Mouse (Mus musculus) layer of hippocampus, adult 9-10 months (tissue): ENCODE measurements at regions not wholly inside any gene's neighbourhood (a gene's known extent, or its start where the extent isn't known, plus 50 kb on each side); places are given as distances from the start of the nearest gene placed in this dataset.

Source experiments
- DNase-seq: peaks from one replicate; pipeline ENCODE4 v3.0.0; 2022; ENCODE audit warnings: low spot score

DNA sequence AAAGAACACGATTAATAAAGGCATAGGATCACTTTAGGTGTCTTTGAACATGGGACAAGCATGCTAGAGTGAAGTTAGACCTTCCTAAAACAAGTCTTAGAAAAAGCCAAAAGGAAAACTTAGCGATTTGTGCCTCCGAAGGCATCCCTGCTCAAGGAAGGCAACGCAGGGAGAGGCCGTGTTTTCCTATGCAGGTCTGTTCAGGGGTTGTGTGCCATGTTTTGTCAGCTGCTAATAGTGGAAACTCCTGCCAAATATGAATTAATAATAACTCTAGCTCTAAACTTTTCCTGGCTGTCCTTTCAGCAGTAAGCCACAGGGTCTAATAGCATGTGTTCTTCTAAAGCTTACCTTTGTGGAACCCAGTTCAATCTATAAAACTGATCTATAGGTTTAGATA is 168.4 kb upstream of the Ccdc122 start:
- DNase-seq: no peak

GRCm38 (mm10) chr14:76864664-76865063 is 171.9 kb upstream of the Ccdc122 start:
- DNase-seq: no peak

- no peak for DNase-seq
Observed at GRCm38 (mm10) chr14:76863035-76863706, 173.4 kb upstream of the Ccdc122 start.

- no peak for DNase-seq
Observed at GRCm38 (mm10) chr14:76858396-76858795, 178.2 kb upstream of the Ccdc122 start.

DNA sequence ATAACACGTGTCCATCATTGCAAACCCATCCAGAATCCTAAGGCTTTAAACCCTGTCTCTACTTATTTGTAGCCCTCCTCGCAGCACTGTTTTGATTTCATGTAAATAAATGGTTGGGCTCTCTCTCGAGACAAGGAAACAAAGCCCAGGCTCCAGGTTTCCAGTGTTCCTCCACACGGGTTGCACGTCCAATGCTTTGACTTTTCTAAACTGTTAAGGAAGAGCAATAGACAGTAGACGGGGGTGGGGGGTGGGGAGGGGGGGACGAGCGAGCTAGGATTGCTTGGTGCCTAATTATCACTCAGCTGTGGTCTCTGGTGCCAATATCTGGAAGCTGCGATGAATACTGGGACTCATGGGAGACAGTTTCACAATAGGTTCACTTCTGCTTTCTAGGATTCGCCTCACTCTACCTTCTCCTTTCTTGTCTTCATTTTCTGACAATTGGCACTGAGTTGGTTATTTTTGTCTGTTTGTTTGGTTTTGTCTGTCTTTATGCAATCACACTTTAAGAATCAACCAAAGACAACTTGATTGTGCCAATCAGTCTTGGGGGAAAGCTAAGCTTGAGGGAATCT is 179.3 kb upstream of the Ccdc122 start:
- DNase-seq: no peak

DNA sequence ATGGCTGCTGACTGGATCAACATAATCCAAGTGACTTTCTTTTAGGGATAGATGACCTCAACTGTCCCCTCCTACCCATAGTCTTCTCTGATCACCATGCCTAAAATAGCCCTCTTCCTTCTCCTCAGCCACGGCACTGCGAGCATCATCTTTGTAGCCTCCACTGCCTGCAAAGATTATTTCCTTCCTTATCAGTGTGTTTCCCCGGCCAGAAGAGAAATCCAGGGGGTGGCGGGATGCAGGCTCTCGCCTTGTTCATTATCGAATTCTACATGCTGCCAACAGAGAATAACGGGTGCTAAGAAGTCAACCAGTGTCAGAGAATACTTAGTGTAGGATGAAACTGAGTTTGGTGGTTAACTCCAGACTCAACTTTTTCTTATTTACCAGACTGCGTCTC is 180.0 kb upstream of the Ccdc122 start:
- no peak for DNase-seq

DNA sequence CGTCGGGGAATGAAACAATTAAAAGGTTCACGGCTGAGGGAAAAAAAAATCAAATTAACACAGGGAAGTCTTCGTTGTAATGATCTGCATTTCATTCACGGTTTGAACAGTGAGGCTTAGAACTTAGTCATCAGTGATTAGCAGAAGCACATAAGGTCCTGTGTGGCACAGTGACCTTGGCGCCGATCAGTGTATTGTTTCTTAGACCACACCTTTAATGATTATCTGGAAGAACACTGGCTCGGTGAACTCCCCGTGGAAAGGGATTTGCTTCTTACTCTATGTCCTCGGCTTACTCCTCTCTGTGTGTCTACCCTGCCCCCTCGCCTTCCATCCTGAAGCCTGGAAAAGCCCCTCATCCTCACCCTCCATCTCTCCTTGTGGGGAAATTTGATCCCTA is 181.6 kb upstream of the Ccdc122 start:
- DNase-seq: no peak

- DNase-seq: no peak
Observed at GRCm38 (mm10) chr14:76851473-76852214, 184.9 kb upstream of the Ccdc122 start.

DNA sequence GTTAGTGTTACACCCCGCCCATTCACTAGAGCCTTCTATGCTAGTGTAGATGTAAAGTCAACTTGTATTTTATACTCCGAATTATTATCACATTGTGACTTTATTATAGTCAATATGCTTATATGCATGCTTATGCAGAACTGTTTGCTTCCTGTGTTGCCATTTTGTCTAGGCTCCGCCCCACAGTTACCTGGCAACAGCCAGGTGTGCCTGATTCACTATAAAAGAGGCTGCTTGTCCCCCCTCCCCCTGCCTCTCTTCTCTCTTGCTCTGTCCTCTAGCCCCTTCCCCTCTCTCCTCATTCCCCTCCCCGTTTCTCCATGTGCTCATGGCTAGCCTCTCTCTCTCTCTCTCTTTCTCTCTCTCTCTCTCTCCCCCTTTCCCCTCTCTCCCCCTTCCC is 185.9 kb upstream of the Ccdc122 start:
- no peak for DNase-seq

DNA sequence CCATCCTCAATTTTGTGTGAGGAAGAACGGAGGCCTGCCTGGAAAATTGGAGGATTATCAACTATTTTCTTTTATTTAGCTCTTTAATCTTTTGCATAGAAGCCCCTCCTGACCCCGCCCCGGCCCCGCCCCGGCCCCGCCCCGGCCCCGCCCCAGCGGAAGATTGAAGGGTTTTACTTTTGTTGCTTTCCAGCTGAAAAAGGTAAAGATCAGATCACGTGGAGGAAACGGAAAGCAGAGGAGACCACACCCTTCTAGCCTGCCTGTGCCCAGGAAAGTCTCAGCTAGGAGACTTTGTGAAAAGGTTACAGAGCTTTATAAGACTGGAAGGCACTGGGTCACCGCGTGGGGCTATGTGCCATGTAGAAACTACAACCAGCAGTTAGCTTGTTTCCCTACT is 186.5 kb upstream of the Ccdc122 start:
- DNase-seq: no peak

- no peak for DNase-seq
Observed at GRCm38 (mm10) chr14:76849636-76850035, 186.9 kb upstream of the Ccdc122 start.

- no peak for DNase-seq
Observed at GRCm38 (mm10) chr14:76849071-76849470, 187.5 kb upstream of the Ccdc122 start.

- DNase-seq: no peak
Observed at GRCm38 (mm10) chr14:76845706-76846105, 190.9 kb upstream of the Ccdc122 start.

- DNase-seq: no peak
Observed at GRCm38 (mm10) chr14:76844717-76845116, 191.9 kb upstream of the Ccdc122 start.

GRCm38 (mm10) chr14:76837583-76838220 is 198.9 kb upstream of the Ccdc122 start:
- no peak for DNase-seq

DNA sequence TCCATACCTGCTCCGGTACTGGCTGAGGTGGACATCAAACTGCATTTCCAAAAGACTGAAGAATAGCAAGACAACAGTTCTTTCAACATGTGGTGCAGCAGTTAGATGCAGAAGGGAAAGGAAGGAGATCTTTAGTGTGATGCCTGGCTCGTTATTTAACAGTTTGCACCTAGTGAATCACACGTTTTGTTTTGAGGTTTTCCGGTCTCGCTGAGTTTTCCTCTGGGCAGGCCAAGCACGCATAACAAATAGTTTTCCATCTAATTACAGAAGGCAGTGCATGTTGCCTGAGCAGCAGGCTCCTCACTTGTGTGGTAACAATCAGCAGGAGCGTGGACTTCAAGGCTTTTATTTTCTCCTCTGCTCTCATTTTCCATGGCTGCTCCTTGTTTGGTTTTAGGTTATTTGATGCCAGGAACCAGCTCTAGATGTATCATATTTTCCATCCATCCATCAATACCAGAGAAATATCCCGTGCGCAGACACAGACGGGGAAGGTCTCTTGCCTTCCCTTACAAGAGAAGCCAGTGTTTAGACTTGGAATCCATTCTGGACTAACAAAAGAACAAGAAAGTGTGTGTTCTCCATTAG is 199.6 kb upstream of the Ccdc122 start:
- no peak for DNase-seq

- no peak for DNase-seq
Observed at GRCm38 (mm10) chr14:76836271-76836670, 200.3 kb upstream of the Ccdc122 start.

GRCm38 (mm10) chr14:76834084-76834483 is 202.5 kb upstream of the Ccdc122 start:
- DNase-seq: no peak

- DNase-seq: no peak
Observed at GRCm38 (mm10) chr14:76829161-76829510, 207.4 kb upstream of the Ccdc122 start.

DNA sequence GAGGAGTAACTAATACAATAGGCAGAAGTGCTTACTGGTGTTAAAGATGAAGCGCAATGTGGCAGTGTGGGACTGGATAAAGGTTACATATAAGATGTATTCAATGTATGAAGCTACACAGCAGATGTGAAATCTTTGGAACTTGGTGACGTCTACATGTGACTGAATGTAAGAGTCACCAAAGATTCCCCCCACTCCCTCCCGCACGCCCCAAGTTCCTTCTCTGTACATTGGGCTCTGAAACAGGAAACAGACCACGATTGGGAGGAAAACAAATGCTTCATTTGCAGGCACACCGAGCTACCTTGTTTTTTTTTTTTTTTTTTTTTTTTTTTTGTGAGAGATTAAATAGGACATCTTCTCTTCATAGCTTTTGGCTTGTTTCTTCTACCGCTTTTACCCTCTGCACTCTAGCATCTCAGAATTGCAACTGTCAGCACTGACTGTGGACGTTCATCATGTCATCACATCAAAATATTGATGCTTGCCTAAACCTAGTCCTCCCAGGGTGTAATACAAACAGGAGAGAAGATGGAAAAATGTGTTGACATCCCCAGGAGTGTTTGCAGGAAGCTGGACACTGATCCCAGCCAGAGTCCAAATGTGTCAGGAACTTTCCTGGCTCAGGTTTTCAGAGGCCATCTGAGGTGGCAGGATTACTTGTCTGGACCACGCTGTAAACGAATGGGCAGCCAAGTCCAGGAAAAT is 208.0 kb upstream of the Ccdc122 start:
- DNase-seq: no peak

GRCm38 (mm10) chr14:76824066-76824465 is 212.5 kb upstream of the Ccdc122 start:
- no peak for DNase-seq

- DNase-seq: no peak
Observed at GRCm38 (mm10) chr14:76822766-76823325, 213.7 kb upstream of the Ccdc122 start.
